Mouse (Mus musculus) Muller cell, postnatal 12 days (primary cell): ENCODE data around the gene Psmd8.
A peak's percentile ranks its signal among the peaks of the same experiment; 100 is the strongest.

Source experiments
- DNase-seq: peaks from one replicate; pipeline ENCODE4 v3.0.0-alpha.2; 2015; ENCODE audit errors: inconsistent ontology term

Psmd8 gene

DNA sequence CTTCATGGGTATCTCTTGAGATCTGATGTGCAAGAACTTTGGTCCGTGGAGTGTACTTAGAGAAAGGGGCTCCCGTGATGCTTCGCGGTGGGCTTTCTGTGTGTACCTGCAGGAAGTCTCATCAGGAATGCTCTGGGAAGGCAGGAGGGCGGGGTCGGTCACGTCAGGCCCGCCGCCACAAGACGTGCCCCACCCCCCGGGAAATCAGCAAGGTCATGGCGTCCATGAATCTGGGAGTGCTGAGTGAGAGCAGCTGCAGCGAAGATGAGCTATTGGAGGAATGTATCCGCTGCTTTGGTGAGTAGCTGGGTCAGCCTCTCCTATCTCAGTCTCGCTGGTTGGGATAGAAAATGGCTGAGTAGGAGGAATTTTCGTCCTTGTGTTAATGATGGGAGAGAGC, 43.1 kb downstream of the Psmd8 start:
- no peak for DNase-seq

DNA sequence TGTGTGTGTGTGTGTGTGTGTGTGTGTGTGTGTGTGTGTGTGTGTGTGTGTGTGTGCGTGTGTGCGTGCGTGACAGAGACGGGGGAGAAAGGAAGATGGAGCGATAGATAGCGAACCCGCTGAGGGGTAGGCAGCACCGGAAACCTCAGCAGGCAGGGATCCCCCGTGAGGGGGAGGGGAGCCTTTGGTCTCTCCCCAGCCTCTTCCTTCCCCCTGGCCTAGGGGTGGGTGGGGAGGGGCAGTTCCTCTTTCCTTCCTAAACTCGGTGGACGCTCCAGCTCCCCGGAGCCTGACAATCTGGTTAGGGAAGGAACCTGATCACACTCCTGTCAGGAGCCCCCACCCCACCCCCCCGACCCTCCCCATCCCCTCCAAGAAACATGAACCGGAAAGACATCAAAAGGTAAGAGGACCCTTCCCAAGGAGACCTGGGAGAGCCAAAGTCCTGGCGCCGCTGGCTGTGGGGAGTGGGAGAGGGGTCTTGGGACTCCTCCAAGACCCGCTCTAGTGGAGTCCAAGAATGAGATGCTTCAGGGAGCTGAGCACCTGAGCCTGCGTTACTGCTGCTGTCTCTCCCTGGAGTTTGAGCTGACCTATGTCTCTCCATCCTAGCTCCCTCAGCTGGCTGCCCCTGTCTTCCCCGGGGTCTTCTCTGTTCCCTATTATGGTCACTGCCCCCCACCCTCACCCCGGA, 45.7 kb downstream of the Psmd8 start, which contains the start of gene Rasgrp4:
TSS of gene Rasgrp4 (plus strand) at position 159 of the 694 bp plus-strand sequence.
- DNase-seq, result no peak

DNA sequence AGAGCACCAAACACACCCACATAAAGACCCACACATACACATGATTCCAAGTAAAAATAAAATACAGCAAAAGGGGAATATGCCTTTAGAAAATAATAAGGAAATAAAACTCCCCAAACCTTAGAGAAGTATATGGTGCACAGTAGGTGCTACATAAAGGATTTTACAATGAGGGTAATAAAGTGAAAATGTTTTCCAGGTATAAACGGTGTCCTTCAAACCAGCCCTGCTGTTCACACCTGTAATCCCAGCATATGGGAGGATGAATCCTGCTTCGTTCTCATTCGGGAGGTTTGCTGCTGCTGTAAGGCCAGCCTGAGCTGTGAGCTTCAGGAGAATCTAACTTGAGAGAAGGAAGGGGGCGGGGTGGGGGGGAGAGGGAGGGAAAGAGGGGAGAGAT, 46.3 kb downstream of the Psmd8 start:
- no peak for DNase-seq

DNA sequence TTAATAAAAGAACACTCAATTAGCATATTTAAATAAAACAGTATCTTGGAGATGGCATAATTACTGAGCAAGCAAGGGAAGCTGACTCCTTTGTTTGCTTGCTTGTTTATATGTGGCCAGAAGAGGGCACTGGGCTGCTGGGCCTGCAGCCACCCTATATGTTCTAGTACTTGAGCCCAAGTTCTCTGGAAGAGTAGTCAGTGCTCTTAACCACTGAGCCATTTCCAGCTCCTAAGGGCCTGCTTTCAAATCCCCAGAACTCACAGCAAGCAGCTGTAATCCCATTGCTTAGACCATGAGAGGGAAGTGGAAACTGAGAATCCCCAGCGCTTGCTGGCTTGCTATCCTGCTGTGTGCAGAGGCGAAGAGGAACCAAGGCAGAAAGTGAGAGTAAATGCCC, 51.8 kb downstream of the Psmd8 start:
- DNase-seq, result no peak

DNA sequence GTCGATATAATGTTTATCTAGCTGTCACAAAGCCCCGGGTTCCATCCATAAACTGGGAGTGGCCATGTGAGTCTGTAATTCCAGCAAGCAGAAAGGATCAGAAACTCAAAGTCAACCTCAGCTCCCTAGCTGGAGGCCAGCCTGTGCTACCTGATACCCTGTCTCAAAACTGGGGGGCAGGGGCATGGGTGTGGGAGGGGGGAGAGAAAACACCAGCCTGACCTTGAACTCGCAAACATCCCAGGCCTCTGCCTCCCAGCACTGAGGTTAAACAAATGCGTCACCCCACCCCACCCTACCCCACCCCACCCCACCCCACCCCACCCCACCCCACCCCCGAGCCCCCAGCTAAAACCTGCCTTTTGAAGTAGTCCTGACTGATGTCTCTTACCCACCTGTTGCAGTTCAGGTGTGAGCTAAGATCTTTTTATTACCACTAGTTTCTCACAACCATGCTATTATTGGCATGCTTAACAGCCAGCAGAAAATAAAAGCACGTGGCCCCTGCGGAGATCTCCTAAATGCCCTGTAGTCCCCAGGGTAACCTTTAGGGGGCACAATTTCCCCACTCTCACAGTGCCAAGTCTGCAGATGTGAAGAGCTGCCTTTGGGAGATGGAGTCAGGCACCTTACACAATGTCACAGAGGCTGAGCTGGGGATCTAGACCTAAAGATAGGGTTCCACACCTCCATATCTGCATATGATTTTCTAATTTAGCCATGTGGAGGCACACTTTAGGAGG, 54.2 kb downstream of the Psmd8 start:
- no peak for DNase-seq

DNA sequence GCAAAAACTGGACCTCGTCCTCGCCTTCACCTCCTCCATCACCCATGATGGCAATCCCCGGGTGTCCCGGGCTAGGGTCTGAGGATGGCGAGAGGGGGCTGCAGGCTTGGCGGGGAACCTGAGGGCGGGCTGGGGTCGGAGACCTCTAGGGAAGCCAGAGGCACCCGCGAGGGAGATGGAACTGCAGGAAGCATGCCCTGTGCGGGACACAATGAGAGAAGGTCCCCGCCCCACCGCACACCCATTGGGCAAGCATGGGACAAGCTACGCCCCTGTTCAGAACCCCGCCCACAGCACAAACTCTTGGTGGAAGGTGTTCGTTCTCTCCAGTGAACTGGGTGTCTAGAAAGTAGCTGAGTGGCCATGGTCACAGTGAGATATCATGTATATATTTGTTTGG, 55.5 kb downstream of the Psmd8 start, which contains the start of gene Ryr1:
TSS of gene Ryr1 (minus strand) at position 210 of the 400 bp plus-strand sequence.
- peak; percentile 70 for DNase-seq
